In the genomic region with DNA sequence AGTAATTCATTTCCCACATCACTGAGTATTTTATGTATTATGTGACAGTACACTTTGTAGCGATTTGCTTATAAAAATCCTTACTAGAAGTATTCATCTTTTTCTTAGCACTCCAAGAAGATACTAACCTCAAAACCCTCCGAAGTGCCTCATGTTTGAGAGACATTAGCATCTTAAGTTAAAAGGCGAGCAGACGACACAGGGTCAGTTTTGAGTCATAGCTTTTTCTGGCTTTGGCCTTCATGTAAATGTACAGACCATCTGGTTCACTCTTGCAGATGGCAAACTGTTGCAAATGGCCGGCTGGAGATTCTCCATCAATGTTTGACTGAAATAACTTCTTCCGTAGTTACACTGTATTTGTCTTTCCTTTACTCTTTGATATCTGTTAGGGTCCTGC, we compare ENCODE assay signal across 30 mouse cellular contexts.
"Had no signal": no experiment of that assay in that cellular context is flagged by ENCODE, and none has a peak within 500 bp of the region (broad histone marks: within the 10 kb centered on the region; RNA-seq: fewer than 3 reads in every experiment).

No protein-coding gene starts in this region.

- H3K9me3 ChIP-seq: limb, embryonic 10.5 days; limb, embryonic 12.5 days; limb, embryonic 13.5 days; limb, embryonic 15.5 days; liver, embryonic 12.5 days; liver, embryonic 13.5 days; liver, embryonic 15.5 days; lung, embryonic 15.5 days; midbrain, embryonic 12.5 days; midbrain, embryonic 13.5 days; midbrain, embryonic 15.5 days; neural tube, embryonic 12.5 days had no signal

- ATAC-seq: liver, embryonic 12.5 days; liver, postnatal 0 days; midbrain, embryonic 13.5 days; midbrain, embryonic 15.5 days; midbrain, embryonic 16.5 days had no signal

- H3K27me3 ChIP-seq: limb, embryonic 12.5 days; limb, embryonic 13.5 days; limb, embryonic 15.5 days; liver, embryonic 12.5 days; liver, embryonic 13.5 days; liver, embryonic 15.5 days; lung, embryonic 15.5 days; megakaryocyte, embryonic 14.5 days; midbrain, embryonic 12.5 days; midbrain, embryonic 13.5 days; midbrain, embryonic 15.5 days; neural tube, embryonic 12.5 days had no signal

- H3K4me2 ChIP-seq: limb, embryonic 12.5 days; limb, embryonic 13.5 days; limb, embryonic 15.5 days; liver, embryonic 11.5 days; liver, embryonic 12.5 days; liver, embryonic 13.5 days; liver, embryonic 15.5 days; lung, embryonic 14.5 days; lung, embryonic 15.5 days; midbrain, embryonic 12.5 days; midbrain, embryonic 13.5 days; midbrain, embryonic 15.5 days; neural tube, embryonic 12.5 days had no signal

- DNase-seq: left cerebral cortex, postnatal 4 days; liver; liver, embryonic 13.5 days; liver, postnatal 0 days; lung, adult 18-20 months; lung, adult 2 months; lung, embryonic 14.5 days; lung, postnatal 10 days; lung, postnatal 14 days; lung, postnatal 36 days; lung, postnatal 4 days; midbrain, embryonic 14.5 days had no signal

- H3K4me3 ChIP-seq: left cerebral cortex, adult 2 months; limb, embryonic 10.5 days; limb, embryonic 12.5 days; limb, embryonic 13.5 days; limb, embryonic 15.5 days; liver, embryonic 12.5 days; liver, embryonic 13.5 days; liver, embryonic 15.5 days; lung, embryonic 15.5 days; megakaryocyte, embryonic 14.5 days; midbrain, embryonic 12.5 days; midbrain, embryonic 13.5 days; midbrain, embryonic 15.5 days; myocyte; neural tube, embryonic 12.5 days had no signal

- H3K36me3 ChIP-seq: limb, embryonic 10.5 days; limb, embryonic 12.5 days; limb, embryonic 13.5 days; limb, embryonic 15.5 days; liver, embryonic 12.5 days; liver, embryonic 13.5 days; liver, embryonic 15.5 days; lung, embryonic 15.5 days; midbrain, embryonic 12.5 days; midbrain, embryonic 13.5 days; midbrain, embryonic 15.5 days; neural tube, embryonic 12.5 days had no signal

- H3K4me1 ChIP-seq: limb, embryonic 10.5 days; limb, embryonic 12.5 days; limb, embryonic 15.5 days; liver, embryonic 12.5 days; liver, embryonic 13.5 days; lung, embryonic 15.5 days; midbrain, embryonic 12.5 days; midbrain, embryonic 13.5 days; midbrain, embryonic 15.5 days; neural tube, embryonic 12.5 days had no signal

- H3K27ac ChIP-seq: left cerebral cortex, adult 2 months; limb, embryonic 10.5 days; limb, embryonic 12.5 days; limb, embryonic 13.5 days; limb, embryonic 15.5 days; liver, embryonic 12.5 days; liver, embryonic 13.5 days; liver, embryonic 14.5 days; liver, embryonic 15.5 days; lung, embryonic 15.5 days; macrophage; midbrain, embryonic 12.5 days; midbrain, embryonic 13.5 days; midbrain, embryonic 15.5 days; neural tube, embryonic 12.5 days had no signal

- H3K9ac ChIP-seq: limb, embryonic 12.5 days; limb, embryonic 13.5 days; limb, embryonic 15.5 days; liver, embryonic 12.5 days; liver, embryonic 13.5 days; liver, embryonic 14.5 days; liver, embryonic 15.5 days; liver, postnatal 0 days; lung, embryonic 14.5 days; lung, embryonic 15.5 days; midbrain, embryonic 12.5 days; midbrain, embryonic 13.5 days; midbrain, embryonic 15.5 days; neural tube, embryonic 12.5 days had no signal
